Mouse (Mus musculus): ENCODE measurements at regions not wholly inside any gene's neighbourhood (a gene's known extent, or its start where the extent isn't known, plus 50 kb on each side); places are given as distances from the start of the nearest gene placed in this dataset.

DNA sequence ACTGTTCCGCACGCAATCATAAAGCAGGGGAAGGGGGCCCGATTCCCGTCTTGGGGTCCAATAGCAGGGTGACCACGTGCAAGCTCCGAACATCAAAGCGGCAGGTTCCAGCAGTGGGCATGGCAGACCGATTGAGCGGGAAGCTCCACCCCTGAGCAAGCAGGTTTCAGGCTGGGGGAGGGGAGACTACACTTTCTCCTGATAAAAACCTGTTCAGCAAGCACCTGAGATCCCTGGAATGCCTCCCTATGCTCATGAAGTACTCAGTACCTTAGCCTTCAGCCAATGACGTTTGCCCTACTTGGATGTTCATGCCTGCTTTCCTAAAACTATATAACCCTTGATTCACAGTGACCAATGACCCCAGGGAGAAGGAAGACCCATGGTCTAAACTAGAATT lies 83.7 kb upstream of the Rorb start:
- Histone ChIP-seq H3K27ac (no peak overlapping the region), H3K4me3 (no peak overlapping the region)
- no peak for DNase-seq
- intact Hi-C loops (cut with DNase I): no loop called here
- TF ChIP-seq CTCF (IDR thresholded peaks at IDR 0.05): no peak

DNA sequence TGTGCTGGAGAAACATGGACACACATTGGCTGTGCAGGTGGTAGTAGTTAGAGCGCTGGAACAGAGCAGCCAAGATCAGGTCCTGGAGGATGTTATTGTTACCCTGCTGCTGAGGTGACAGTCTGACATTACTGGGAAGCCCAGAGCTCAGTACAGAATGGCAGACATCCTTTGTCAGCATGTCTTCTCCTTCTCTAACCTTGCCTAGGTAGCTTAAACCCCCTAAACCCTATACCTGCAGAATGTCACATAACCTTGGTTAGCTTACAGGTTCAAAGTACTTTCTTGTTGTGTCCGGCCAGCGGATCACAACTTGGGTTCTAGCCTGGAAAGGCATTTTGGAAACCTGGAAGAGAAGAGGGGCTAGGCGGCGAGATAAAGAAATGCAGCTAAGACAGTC lies 83.3 kb upstream of the Rorb start:
- intact Hi-C loops (cut with DNase I): no loop called here
- no peak overlapping the region for H3K4me3 ChIP-seq

DNA sequence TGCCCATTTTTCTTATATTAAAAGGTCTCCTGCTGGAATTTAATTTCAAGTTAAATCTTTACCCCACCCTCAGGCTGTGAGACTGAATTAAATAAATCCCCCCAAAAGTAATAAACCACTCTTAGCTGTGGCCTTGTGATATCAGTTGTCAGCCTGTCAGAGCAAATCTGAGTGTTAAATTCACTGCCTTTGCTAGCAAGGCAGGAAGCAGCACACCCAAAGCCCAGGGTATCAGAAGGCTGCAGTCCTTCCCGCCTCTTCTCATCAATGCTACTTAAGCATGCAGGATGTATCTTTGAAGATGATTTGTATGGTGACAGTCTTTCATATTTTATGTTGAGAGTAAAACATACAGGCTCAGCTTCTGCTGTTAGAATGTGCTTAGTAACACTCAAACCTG lies 61.8 kb upstream of the Rorb start:
- no peak for TF ChIP-seq CTCF (IDR thresholded peaks at IDR 0.05)
- Histone ChIP-seq H3K4me3 (no peak overlapping the region), H3K27ac (no peak overlapping the region)
- no peak for DNase-seq
- intact Hi-C loops (cut with DNase I): no loop called here

More for the DNA sequence above, 83.3 kb upstream of the Rorb start:
- no peak overlapping the region for H3K27ac ChIP-seq
- no peak for TF ChIP-seq CTCF (IDR thresholded peaks at IDR 0.05)
- DNase-seq: no peak

GRCm38 (mm10) chr19:19170807-19171206 lies 59.8 kb upstream of the Rorb start:
- DNase-seq: no peak
- Histone ChIP-seq H3K4me3 (no peak overlapping the region), H3K27ac (no peak overlapping the region)
- intact Hi-C loops (cut with DNase I): no loop called here
- TF ChIP-seq CTCF (IDR thresholded peaks at IDR 0.05): no peak

Measured in gastrocnemius, adult 2 months (tissue).